Mouse (Mus musculus): ENCODE results near the gene Bicra.

GRCm38 (mm10) chr7:16024603-16025222 lies 23.0 kb downstream of the Bicra start:
- TF ChIP-seq E2F4 (IDR thresholded peaks at IDR 0.05; ENCODE audit: insufficient replicate concordance, low read depth, low read length): no peak
- TF ChIP-seq POLR2A (IDR thresholded peaks at IDR 0.05; ENCODE audit: low read depth, low read length): no peak
- no peak for TF ChIP-seq CTCF (conservative IDR thresholded peaks at IDR 0.05 in 1 of 2, IDR thresholded peaks at IDR 0.05 in 1 of 2; ENCODE audit: low read depth in 2 of 2, low read length in 2 of 2)
- TF ChIP-seq SIN3A (IDR thresholded peaks at IDR 0.05; ENCODE audit: low read length): no peak
- no peak for TF ChIP-seq HCFC1 (IDR thresholded peaks at IDR 0.05; ENCODE audit: low read depth, low read length)
- no peak for TF ChIP-seq POLR2AphosphoS2 (IDR thresholded peaks at IDR 0.05; ENCODE audit: low read depth, low read length)
- TF ChIP-seq ZKSCAN1 (IDR thresholded peaks at IDR 0.05; ENCODE audit: borderline replicate concordance, low read depth, low read length): no peak
